Mouse (Mus musculus) megakaryocyte progenitor cell, adult 5-6 weeks (primary cell): ENCODE measurements around the gene Olfr907. TPM values are rescaled to one million over a fixed set of nuclear protein-coding genes. Genes with fewer than 3 reads are reported as not detected.

Experiments used
- ATAC-seq: replicated peaks from 2 replicates; pipeline ENCODE4 v1.8.0; 2016; ENCODE audit warnings: mild to moderate bottlenecking, moderate TSS enrichment, inconsistent platforms; ENCODE audit not compliant: poor library complexity
- total RNA-seq, 2 experiments: library from RNA; stranded (forward) in 1 of 2; stranded (reverse) in 1 of 2; fragments of 157-497, 149-512 nt in 1 of 2; fragments of 200-1000 nt in 1 of 2; gene quantifications; 2 replicates each; pipeline versions ENCODE4 v1.2.3 to v1.2.4; 2015 to 2017

The Olfr907 gene
- total RNA-seq (2015) = not detected in 2 replicates
- not detected in 2 replicates for total RNA-seq (2017)

GRCm38 (mm10) chr9:38495501-38495900 is at the start of gene Olfr907:
Olfr907 (plus strand) TSS chr9:38495801.
- ATAC-seq = no peak

DNA sequence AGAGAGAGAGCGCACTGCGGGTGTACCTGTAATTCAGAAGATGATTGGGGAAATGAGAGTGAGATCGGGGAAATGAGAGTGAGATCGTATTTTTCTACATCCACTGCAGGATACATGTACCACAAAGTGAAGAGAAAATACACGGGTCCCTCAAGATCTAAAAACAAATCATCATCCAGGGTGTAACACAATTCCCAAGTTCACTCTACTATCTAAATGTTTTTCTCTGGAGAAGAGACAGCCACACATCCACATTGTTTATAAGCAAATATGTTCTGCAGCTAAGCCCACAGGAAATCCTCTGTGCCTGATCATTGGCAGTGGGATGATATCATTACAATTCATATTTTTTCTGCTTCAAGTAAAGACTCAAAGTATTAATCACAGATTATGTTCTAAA is 48.2 kb upstream of the Olfr907 start, which contains the start of gene Olfr902:
Gene Olfr902, plus strand, starts transcription at position 301 of the 400 bp plus-strand sequence.
- no peak for ATAC-seq

DNA sequence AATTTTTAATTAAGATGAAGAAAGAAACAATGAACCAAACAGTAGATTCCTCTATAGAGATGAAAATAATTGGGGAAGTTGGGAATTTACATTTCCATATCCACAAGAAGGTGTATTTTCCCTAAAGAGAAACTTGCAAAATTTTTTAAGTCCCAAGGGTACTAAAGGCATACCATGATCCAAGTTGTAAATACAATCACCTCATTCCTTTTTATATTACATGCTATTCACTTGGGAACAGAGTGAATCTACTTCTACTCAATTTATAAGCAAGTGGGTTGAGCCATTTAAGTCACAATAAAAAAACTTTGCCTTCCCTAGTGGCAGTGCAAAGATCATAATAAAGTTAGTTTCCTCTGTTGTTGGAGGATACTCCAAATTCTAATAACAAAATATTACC is 32.8 kb upstream of the Olfr907 start, which contains the start of gene Olfr904:
Gene Olfr904, plus strand, starts transcription at position 301 of the 400 bp plus-strand sequence.
- ATAC-seq = no peak

DNA sequence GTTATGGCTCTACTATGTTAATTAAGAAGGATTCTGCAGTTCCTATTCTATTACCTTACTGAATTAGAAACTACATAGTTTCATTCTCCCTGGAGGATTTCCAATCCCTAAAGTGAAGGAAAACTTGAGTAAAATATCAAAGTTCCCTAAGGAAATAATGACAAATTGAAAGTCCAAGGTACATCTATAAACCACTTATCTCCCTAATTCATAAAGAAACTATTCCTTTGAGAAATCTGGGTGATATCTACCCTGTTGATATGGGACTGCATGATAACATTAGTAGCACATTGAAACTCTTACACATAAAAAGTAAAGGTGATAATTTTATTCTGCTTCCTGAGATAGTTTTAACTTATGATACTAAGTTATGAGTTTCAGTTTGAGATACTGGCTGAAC is 24.8 kb upstream of the Olfr907 start, which contains the start of gene Olfr905:
Gene Olfr905, plus strand, starts transcription at position 301 of the 400 bp plus-strand sequence.
- no peak for ATAC-seq

DNA sequence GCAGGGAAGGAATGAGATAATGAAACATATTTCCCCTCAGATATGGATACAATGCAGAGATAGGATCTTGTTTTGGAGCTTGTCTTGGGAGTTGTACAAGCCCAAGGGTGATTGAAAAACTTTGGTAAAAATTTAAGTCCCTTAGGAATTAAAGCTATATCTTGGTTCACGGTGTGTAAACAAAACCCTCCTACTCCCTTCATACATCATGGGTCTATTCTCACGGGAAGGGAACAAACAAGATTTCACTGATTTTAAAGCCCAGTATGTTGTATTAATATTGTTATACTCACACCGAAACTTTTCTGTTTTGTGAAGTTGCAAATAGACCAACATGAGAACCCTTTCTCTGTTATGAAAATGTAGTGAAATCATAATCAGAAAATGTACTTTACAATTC is 8.8 kb upstream of the Olfr907 start, which contains the start of gene Olfr906:
Gene Olfr906, plus strand, starts transcription at position 301 of the 400 bp plus-strand sequence.
- no peak for ATAC-seq

- no peak for ATAC-seq
Measured at GRCm38 (mm10) chr9:38512353-38512752, 16.8 kb downstream of the Olfr907 start.

GRCm38 (mm10) chr9:38521280-38521679 is 25.7 kb downstream of the Olfr907 start, which contains the start of gene Olfr911-ps1:
Olfr911-ps1 (plus strand) TSS chr9:38521580.
- no peak for ATAC-seq

DNA sequence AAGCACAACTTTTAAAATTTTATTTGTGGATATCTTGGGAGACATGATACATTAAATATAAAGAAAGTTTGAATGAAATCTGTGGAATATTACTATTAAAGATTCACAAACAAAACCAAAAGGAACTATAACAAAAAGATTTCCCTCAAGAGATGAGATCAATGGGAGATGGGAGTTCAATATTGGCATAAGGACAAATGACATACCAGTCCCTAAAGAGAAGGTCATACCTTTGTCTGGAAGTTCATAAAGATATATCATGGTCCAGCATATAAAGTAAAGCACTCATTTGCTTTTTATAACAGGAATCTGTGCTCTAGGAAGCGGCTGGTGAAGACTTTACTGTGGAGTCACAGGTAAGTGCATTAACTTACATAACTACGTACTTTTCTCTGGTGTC is 41.9 kb downstream of the Olfr907 start, which contains the start of gene Olfr910:
Gene Olfr910, plus strand, starts transcription at position 301 of the 400 bp plus-strand sequence.
- no peak for ATAC-seq

Other genes starting within 250 kb of the Olfr907 start
- not detected in 2 replicates for gene Olfr143, start 243.0 kb upstream of the Olfr907 start, total RNA-seq (2015)
- not detected in 2 replicates for gene Olfr143, start 243.0 kb upstream of the Olfr907 start, total RNA-seq (2017)
- not detected in 2 replicates for gene Olfr895, start 227.9 kb upstream of the Olfr907 start, total RNA-seq (2015)
- gene Olfr895, start 227.9 kb upstream of the Olfr907 start, total RNA-seq (2017) = not detected in 2 replicates
- gene Olfr896-ps1, start 204.7 kb upstream of the Olfr907 start, total RNA-seq (2015) = not detected in 2 replicates
- not detected in 2 replicates for gene Olfr896-ps1, start 204.7 kb upstream of the Olfr907 start, total RNA-seq (2017)
- gene Olfr25, start 166.7 kb upstream of the Olfr907 start, total RNA-seq (2015) = not detected in 2 replicates
- not detected in 2 replicates for gene Olfr25, start 166.7 kb upstream of the Olfr907 start, total RNA-seq (2017)
- gene Olfr898, start 147.4 kb upstream of the Olfr907 start, total RNA-seq (2015) = not detected in 2 replicates
- not detected in 2 replicates for gene Olfr898, start 147.4 kb upstream of the Olfr907 start, total RNA-seq (2017)
- not detected in 2 replicates for gene Olfr250, start 128.9 kb upstream of the Olfr907 start, total RNA-seq (2015)
- not detected in 2 replicates for gene Olfr250, start 128.9 kb upstream of the Olfr907 start, total RNA-seq (2017)
- not detected in 2 replicates for gene Olfr251, start 118.7 kb upstream of the Olfr907 start, total RNA-seq (2015)
- gene Olfr251, start 118.7 kb upstream of the Olfr907 start, total RNA-seq (2017) = not detected in 2 replicates
- not detected in 2 replicates for gene Olfr147, start 94.1 kb upstream of the Olfr907 start, total RNA-seq (2015)
- gene Olfr147, start 94.1 kb upstream of the Olfr907 start, total RNA-seq (2017) = not detected in 2 replicates
- not detected in 2 replicates for gene Olfr901, start 66.3 kb upstream of the Olfr907 start, total RNA-seq (2015)
- not detected in 2 replicates for gene Olfr901, start 66.3 kb upstream of the Olfr907 start, total RNA-seq (2017)
- not detected in 2 replicates for gene Olfr902, start 48.1 kb upstream of the Olfr907 start, total RNA-seq (2015)
- not detected in 2 replicates for gene Olfr902, start 48.1 kb upstream of the Olfr907 start, total RNA-seq (2017)
- not detected in 2 replicates for gene Olfr904, start 32.7 kb upstream of the Olfr907 start, total RNA-seq (2015)
- not detected in 2 replicates for gene Olfr904, start 32.7 kb upstream of the Olfr907 start, total RNA-seq (2017)
- not detected in 2 replicates for gene Olfr905, start 24.7 kb upstream of the Olfr907 start, total RNA-seq (2015)
- not detected in 2 replicates for gene Olfr905, start 24.7 kb upstream of the Olfr907 start, total RNA-seq (2017)
- gene Olfr906, start 8.7 kb upstream of the Olfr907 start, total RNA-seq (2015) = not detected in 2 replicates
- not detected in 2 replicates for gene Olfr906, start 8.7 kb upstream of the Olfr907 start, total RNA-seq (2017)
- gene Olfr911-ps1, start 25.8 kb downstream of the Olfr907 start, total RNA-seq (2015) = not detected in 2 replicates
- not detected in 2 replicates for gene Olfr911-ps1, start 25.8 kb downstream of the Olfr907 start, total RNA-seq (2017)
- not detected in 2 replicates for gene Olfr910, start 42.0 kb downstream of the Olfr907 start, total RNA-seq (2015)
- not detected in 2 replicates for gene Olfr910, start 42.0 kb downstream of the Olfr907 start, total RNA-seq (2017)
- gene Olfr912, start 84.4 kb downstream of the Olfr907 start, total RNA-seq (2015) = not detected in 2 replicates
- gene Olfr912, start 84.4 kb downstream of the Olfr907 start, total RNA-seq (2017) = not detected in 2 replicates
- gene Olfr913, start 97.0 kb downstream of the Olfr907 start, total RNA-seq (2015) = not detected in 2 replicates
- gene Olfr913, start 97.0 kb downstream of the Olfr907 start, total RNA-seq (2017) = not detected in 2 replicates
- gene Olfr914, start 109.3 kb downstream of the Olfr907 start, total RNA-seq (2015) = not detected in 2 replicates
- not detected in 2 replicates for gene Olfr914, start 109.3 kb downstream of the Olfr907 start, total RNA-seq (2017)
- not detected in 2 replicates for gene Olfr916, start 164.1 kb downstream of the Olfr907 start, total RNA-seq (2015)
- gene Olfr916, start 164.1 kb downstream of the Olfr907 start, total RNA-seq (2017) = not detected in 2 replicates
- not detected in 2 replicates for gene Olfr917, start 170.0 kb downstream of the Olfr907 start, total RNA-seq (2015)
- gene Olfr917, start 170.0 kb downstream of the Olfr907 start, total RNA-seq (2017) = not detected in 2 replicates
- gene Olfr918, start 178.8 kb downstream of the Olfr907 start, total RNA-seq (2015) = not detected in 2 replicates
- gene Olfr918, start 178.8 kb downstream of the Olfr907 start, total RNA-seq (2017) = not detected in 2 replicates
- not detected in 2 replicates for gene Olfr919, start 207.9 kb downstream of the Olfr907 start, total RNA-seq (2015)
- not detected in 2 replicates for gene Olfr919, start 207.9 kb downstream of the Olfr907 start, total RNA-seq (2017)
- 24.6 and 29.1 TPM in 2 replicates for gene Vwa5a, start 222.5 kb downstream of the Olfr907 start, total RNA-seq (2015)
- 32.7 and 34.7 TPM in 2 replicates for gene Vwa5a, start 222.5 kb downstream of the Olfr907 start, total RNA-seq (2017)